Mouse (Mus musculus): Measurements from ENCODE around the gene Zfp3.

- no peak for TF ChIP-seq CTCF (IDR thresholded peaks at IDR 0.05; ENCODE audit: control insufficient read depth, insufficient read depth, insufficient replicate concordance, low read depth, low read length)
- no peak for TF ChIP-seq POLR2A (IDR thresholded peaks at IDR 0.05; ENCODE audit: control insufficient read depth, low read depth, low read length)
Observed at GRCm38 (mm10) chr11:70777634-70778033, 13.6 kb downstream of the Zfp3 start.

Measured in testis, adult 2 months (tissue).